Mouse (Mus musculus) myocyte (in vitro differentiated cells): ENCODE measurements around the gene Rabgef1.

Experiments used
- POLR2A ChIP-seq: IDR thresholded peaks from one replicate; pipeline ENCODE4 v1.6.1; 2011; ENCODE audit warnings: low read depth, mild to moderate bottlenecking, control low read depth, moderate library complexity; ENCODE audit not compliant: insufficient read length
- USF1 ChIP-seq: IDR thresholded peaks from one replicate; pipeline ENCODE4 v1.6.1; 2011; ENCODE audit warnings: low read depth, mild to moderate bottlenecking, control low read depth, moderate library complexity

GRCm38 (mm10) chr5:130144334-130145312 lies 27.0 kb upstream of the Rabgef1 start, which contains the start of gene Kctd7:
- TF ChIP-seq USF1 (no peak), POLR2A (peak; percentile 88)
